Mouse (Mus musculus) forebrain, embryonic 15.5 days (tissue): ENCODE measurements around the gene Jade2. TPM values are rescaled to one million over a fixed set of nuclear protein-coding genes. Genes with fewer than 3 reads are reported as not detected.

Experiments used
- ATAC-seq: fragments of 200-750 bp; cut with Nextera tagmentation; replicated peaks from 2 replicates; pipeline ENCODE4 v1.8.0; 2017; ENCODE audit warnings: mild to moderate bottlenecking, moderate TSS enrichment, moderate library complexity
- H3K27ac ChIP-seq: fragments of 300-500 bp; sonication (generic); replicated peaks from 2 replicates; pipeline ENCODE4 v1.5.1; 2015; ENCODE audit warnings: mild to moderate bottlenecking, inconsistent platforms
- H3K27me3 ChIP-seq: fragments of 300-500 bp; sonication (generic); 2 replicates; pipeline ENCODE4 v1.6.1; 2015; ENCODE audit warnings: inconsistent platforms
- H3K36me3 ChIP-seq: fragments of 300-500 bp; sonication (generic); 2 replicates; pipeline ENCODE4 v1.6.1; 2015; ENCODE audit warnings: mild to moderate bottlenecking, inconsistent platforms
- H3K4me1 ChIP-seq: fragments of 300-500 bp; sonication (generic); 2 replicates; pipeline ENCODE4 v1.6.1; 2015; ENCODE audit warnings: inconsistent platforms
- H3K4me2 ChIP-seq: fragments of 300-500 bp; sonication (generic); replicated peaks from 2 replicates; pipeline ENCODE4 v1.6.1; 2015; ENCODE audit warnings: mild to moderate bottlenecking, inconsistent platforms
- H3K4me3 ChIP-seq: fragments of 300-500 bp; sonication (generic); 2 replicates; pipeline ENCODE4 v1.5.1; 2015; ENCODE audit warnings: mild to moderate bottlenecking, inconsistent platforms
- H3K9ac ChIP-seq: fragments of 300-500 bp; sonication (generic); replicated peaks from 2 replicates; pipeline ENCODE4 v1.6.1; 2015; ENCODE audit warnings: mild to moderate bottlenecking, inconsistent platforms
- H3K9me3 ChIP-seq: fragments of 300-500 bp; sonication (generic); 2 replicates; pipeline ENCODE4 v1.6.1; 2016; ENCODE audit warnings: inconsistent platforms
- WGBS: fragments of 180-500 bp; shearing (Covaris S2); methylation state at CpG from one replicate; pipeline ENCODE4 v1.1.7; 2015; ENCODE audit warnings: mixed read lengths; 5-methylcytosine and 5-hydroxymethylcytosine counted together
- polyA plus RNA-seq: library from polyadenylated mRNA; unstranded; fragments of >200 nt; fragmentation: Nextera tagmentation; extraction: Ambion mirVana; gene quantifications from 2 replicates; pipeline ENCODE4 v1.2.1, GENCODE M21; 2015

Jade2 gene
- polyA plus RNA-seq, 1 experiment from 2014 or later = 0.45 TPM

- WGBS = 92% methylated on average over 19 of the region's 19 CpGs
- no peaks in the 10 kb centered on the region for H3K9me3 ChIP-seq
- ATAC-seq = no peak
- no peak overlapping the region for H3K4me3 ChIP-seq
- H3K36me3 ChIP-seq = no peaks in the 10 kb centered on the region
- H3K27me3 ChIP-seq = no peaks in the 10 kb centered on the region
- no peak overlapping the region for H3K4me2 ChIP-seq
- H3K27ac ChIP-seq = no peak overlapping the region
- no peaks in the 10 kb centered on the region for H3K4me1 ChIP-seq
- H3K9ac ChIP-seq = no peak overlapping the region
Observed at GRCm38 (mm10) chr11:51824867-51825424, 32.5 kb downstream of the Jade2 start.

- H3K27ac ChIP-seq = no peak overlapping the region
- 92% methylated on average over 3 of the region's 3 CpGs for WGBS
Observed at GRCm38 (mm10) chr11:51823963-51824753, 33.3 kb downstream of the Jade2 start.

DNA sequence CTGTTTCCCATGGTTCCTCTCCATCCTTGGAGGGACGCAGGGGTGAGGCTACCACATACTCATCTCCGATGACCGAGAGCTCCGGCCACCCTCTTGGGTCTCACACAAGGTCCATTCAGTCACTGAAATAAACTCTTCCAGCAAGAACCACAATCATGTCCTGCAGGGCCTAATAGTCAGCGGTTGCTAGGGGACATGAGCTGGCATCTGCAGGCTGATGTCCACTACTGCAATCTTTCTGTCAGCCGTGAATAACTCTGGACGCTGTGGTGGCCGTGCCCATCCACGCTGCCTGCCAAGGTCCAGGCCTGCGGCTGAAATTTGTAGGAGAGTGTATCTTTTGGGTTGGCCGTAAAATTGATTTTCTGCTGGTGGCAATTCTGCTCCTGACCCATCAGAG, 34.2 kb downstream of the Jade2 start:
- H3K36me3 ChIP-seq = no peaks in the 10 kb centered on the region
- H3K4me3 ChIP-seq = no peak overlapping the region
- no peaks in the 10 kb centered on the region for H3K27me3 ChIP-seq
- H3K27ac ChIP-seq = no peak overlapping the region
- H3K4me2 ChIP-seq = no peak overlapping the region
- H3K9ac ChIP-seq = no peak overlapping the region
- no peaks in the 10 kb centered on the region for H3K9me3 ChIP-seq
- no peaks in the 10 kb centered on the region for H3K4me1 ChIP-seq
- no peak for ATAC-seq
- 79% methylated on average over 11 of the region's 11 CpGs for WGBS

More at GRCm38 (mm10) chr11:51823963-51824753, 33.3 kb downstream of the Jade2 start:
- H3K27me3 ChIP-seq = no peaks in the 10 kb centered on the region
- H3K9ac ChIP-seq = no peak overlapping the region
- H3K4me3 ChIP-seq = no peak overlapping the region
- no peaks in the 10 kb centered on the region for H3K36me3 ChIP-seq
- H3K4me2 ChIP-seq = no peak overlapping the region
- H3K4me1 ChIP-seq = no peaks in the 10 kb centered on the region
- H3K9me3 ChIP-seq = no peaks in the 10 kb centered on the region
- no peak for ATAC-seq

DNA sequence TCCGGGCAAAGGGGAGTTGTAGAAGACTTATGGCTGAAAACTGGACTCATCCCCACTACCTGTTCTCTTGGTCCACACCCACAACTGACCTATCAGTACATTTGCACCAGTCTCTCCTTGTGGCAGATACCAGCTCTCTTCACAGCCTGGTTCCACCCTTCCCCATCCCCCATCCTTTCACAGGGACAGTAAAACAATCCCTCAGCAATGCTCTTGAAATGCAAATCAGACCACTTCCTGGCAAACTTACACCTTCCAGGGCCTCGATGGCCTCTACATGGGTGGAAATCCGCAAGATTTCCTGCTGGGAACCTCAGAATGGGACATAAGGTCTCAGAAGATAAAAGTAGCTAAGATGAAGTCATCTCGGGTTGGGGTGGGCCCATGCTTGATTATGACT, 34.7 kb downstream of the Jade2 start:
- Histone ChIP-seq H3K4me2 (no peak overlapping the region), H3K27me3 (no peaks in the 10 kb centered on the region), H3K9ac (no peak overlapping the region), H3K36me3 (no peaks in the 10 kb centered on the region), H3K4me1 (no peaks in the 10 kb centered on the region), H3K4me3 (no peak overlapping the region), H3K9me3 (no peaks in the 10 kb centered on the region), H3K27ac (no peak overlapping the region)
- 41% methylated on average over 4 of the region's 4 CpGs for WGBS
- ATAC-seq = no peak

DNA sequence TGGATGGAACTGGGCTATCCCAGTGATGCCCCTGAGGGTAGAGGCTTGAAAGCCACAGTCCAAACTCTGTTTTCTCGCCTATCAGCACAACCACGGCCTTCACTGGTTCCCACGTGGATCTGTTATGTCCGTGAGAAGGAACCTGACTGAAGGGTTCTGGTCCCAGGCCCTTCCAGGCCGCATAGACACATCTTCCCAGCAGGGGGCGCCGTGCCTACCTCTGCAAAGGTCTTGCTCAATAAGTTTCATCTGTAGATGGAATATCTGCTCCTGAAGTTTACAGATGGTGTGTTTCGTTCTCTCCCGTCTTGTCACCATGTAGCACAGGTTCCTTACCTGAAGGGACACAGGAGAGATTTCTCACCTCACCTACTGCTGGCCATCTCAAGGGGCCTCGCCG, 36.6 kb downstream of the Jade2 start:
- 40% methylated on average over 11 of the region's 11 CpGs for WGBS
- H3K9ac ChIP-seq = no peak overlapping the region

GRCm38 (mm10) chr11:51819964-51820363, 37.5 kb downstream of the Jade2 start:
- 75% methylated on average over 3 of the region's 3 CpGs for WGBS

More for the DNA sequence above, 36.6 kb downstream of the Jade2 start:
- Histone ChIP-seq H3K4me1 (no peaks in the 10 kb centered on the region), H3K4me2 (no peak overlapping the region), H3K36me3 (no peaks in the 10 kb centered on the region), H3K4me3 (no peak overlapping the region), H3K9me3 (no peaks in the 10 kb centered on the region), H3K27me3 (no peaks in the 10 kb centered on the region), H3K27ac (no peak overlapping the region)
- no peak for ATAC-seq

DNA sequence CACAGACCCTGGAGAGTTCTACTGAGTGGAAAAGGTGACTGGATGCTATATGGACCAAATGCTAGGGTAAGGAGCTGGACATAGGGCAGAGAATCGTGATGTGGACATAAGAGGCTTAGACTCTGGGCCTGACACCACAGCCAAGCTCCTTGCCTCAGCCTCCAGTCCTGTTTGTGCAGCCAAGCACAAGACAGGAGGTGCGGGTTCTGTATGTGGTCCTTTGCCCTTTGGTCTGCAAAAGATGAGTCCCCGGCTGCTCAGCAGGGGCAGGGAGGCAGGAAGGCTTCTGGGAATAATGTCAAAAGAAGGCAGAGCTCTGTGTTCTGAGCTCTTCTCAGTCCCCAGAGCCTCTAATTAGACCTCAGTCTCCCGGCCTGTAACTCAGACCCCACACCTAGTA, 38.6 kb downstream of the Jade2 start:
- Histone ChIP-seq H3K4me3 (no peak overlapping the region), H3K9me3 (no peaks in the 10 kb centered on the region), H3K36me3 (no peaks in the 10 kb centered on the region), H3K4me2 (no peak overlapping the region), H3K4me1 (no peaks in the 10 kb centered on the region), H3K27me3 (no peaks in the 10 kb centered on the region), H3K9ac (no peak overlapping the region), H3K27ac (no peak overlapping the region)
- WGBS = 95% methylated on average over 4 of the region's 4 CpGs
- no peak for ATAC-seq

More at GRCm38 (mm10) chr11:51819964-51820363, 37.5 kb downstream of the Jade2 start:
- Histone ChIP-seq H3K36me3 (no peaks in the 10 kb centered on the region), H3K4me2 (no peak overlapping the region), H3K27me3 (no peaks in the 10 kb centered on the region), H3K4me1 (no peaks in the 10 kb centered on the region), H3K9ac (no peak overlapping the region), H3K27ac (no peak overlapping the region), H3K9me3 (no peaks in the 10 kb centered on the region), H3K4me3 (no peak overlapping the region)
- no peak for ATAC-seq

- Histone ChIP-seq H3K36me3 (no peaks in the 10 kb centered on the region), H3K27ac (no peak overlapping the region), H3K9me3 (no peaks in the 10 kb centered on the region), H3K27me3 (no peaks in the 10 kb centered on the region), H3K4me1 (no peaks in the 10 kb centered on the region), H3K4me3 (no peak overlapping the region), H3K9ac (no peak overlapping the region), H3K4me2 (no peak overlapping the region)
- ATAC-seq = no peak
- 33% methylated on average over 6 of the region's 6 CpGs for WGBS
Observed at GRCm38 (mm10) chr11:51817756-51818155, 39.7 kb downstream of the Jade2 start.

GRCm38 (mm10) chr11:51812022-51812546, 45.4 kb downstream of the Jade2 start:
- no peak overlapping the region for H3K4me3 ChIP-seq
- no peaks in the 10 kb centered on the region for H3K9me3 ChIP-seq
- ATAC-seq = no peak
- WGBS = 90% methylated on average over 8 of the region's 8 CpGs
- no peaks in the 10 kb centered on the region for H3K36me3 ChIP-seq
- no peaks in the 10 kb centered on the region for H3K27me3 ChIP-seq
- no peak overlapping the region for H3K9ac ChIP-seq
- H3K27ac ChIP-seq = no peak overlapping the region
- no peak overlapping the region for H3K4me2 ChIP-seq
- no peaks in the 10 kb centered on the region for H3K4me1 ChIP-seq

GRCm38 (mm10) chr11:51811230-51811629, 46.2 kb downstream of the Jade2 start:
- WGBS = 90% methylated on average over 4 of the region's 4 CpGs
- no peak overlapping the region for H3K4me3 ChIP-seq
- no peaks in the 10 kb centered on the region for H3K4me1 ChIP-seq
- H3K9me3 ChIP-seq = no peaks in the 10 kb centered on the region
- no peak overlapping the region for H3K27ac ChIP-seq
- ATAC-seq = no peak
- H3K36me3 ChIP-seq = no peaks in the 10 kb centered on the region
- H3K9ac ChIP-seq = no peak overlapping the region
- H3K4me2 ChIP-seq = no peak overlapping the region
- H3K27me3 ChIP-seq = no peaks in the 10 kb centered on the region

- Histone ChIP-seq H3K4me1 (peaks cover 3% of the 10 kb centered on the region; the same call in 1 of the 2 replicates), H3K36me3 (no peaks in the 10 kb centered on the region), H3K27me3 (no peaks in the 10 kb centered on the region), H3K27ac (no peak overlapping the region), H3K4me3 (no peak overlapping the region), H3K4me2 (no peak overlapping the region), H3K9me3 (no peaks in the 10 kb centered on the region), H3K9ac (no peak overlapping the region)
- ATAC-seq = no peak
- WGBS = 66% methylated on average over 6 of the region's 6 CpGs
Observed at GRCm38 (mm10) chr11:51809632-51810224, 47.7 kb downstream of the Jade2 start.

GRCm38 (mm10) chr11:51807108-51807879, 50.2 kb downstream of the Jade2 start:
- H3K27ac ChIP-seq = no peak overlapping the region
- no peaks in the 10 kb centered on the region for H3K27me3 ChIP-seq
- H3K4me2 ChIP-seq = no peak overlapping the region
- 64% methylated on average over 13 of the region's 13 CpGs for WGBS
- H3K9ac ChIP-seq = no peak overlapping the region
- H3K36me3 ChIP-seq = no peaks in the 10 kb centered on the region
- H3K4me1 ChIP-seq = peaks cover 3% of the 10 kb centered on the region; the same call in 1 of the 2 replicates
- no peak for ATAC-seq
- H3K4me3 ChIP-seq = no peak overlapping the region
- no peaks in the 10 kb centered on the region for H3K9me3 ChIP-seq
